Mouse (Mus musculus): ENCODE results near the gene Nfasc.

Nfasc gene

DNA sequence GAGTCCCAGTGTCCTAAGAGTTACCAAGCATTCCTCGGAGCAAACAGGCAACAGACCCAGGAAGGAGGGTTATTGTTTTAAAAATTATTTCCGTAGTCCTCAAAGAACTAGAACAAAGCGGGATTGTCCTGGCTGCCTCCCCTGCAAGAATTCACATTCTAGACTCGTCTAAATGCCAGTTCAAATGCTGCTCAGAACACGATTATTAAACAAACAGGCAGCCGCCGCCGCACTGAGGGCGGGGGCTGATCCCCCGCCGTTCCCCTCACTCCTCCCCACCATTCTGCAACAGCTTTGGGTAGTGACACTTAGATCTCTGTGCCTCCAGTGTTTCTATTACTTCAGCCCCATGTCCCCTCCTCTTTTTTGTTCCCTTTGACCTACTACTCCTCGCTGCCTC is 62.7 kb downstream of the Nfasc start:
- Histone ChIP-seq H3K9me3 (ENCODE audit: low read length) (no peaks in the 10 kb centered on the region), H3K36me3 (ENCODE audit: insufficient read depth, low read length) (no peaks in the 10 kb centered on the region), H3K27me3 (ENCODE audit: insufficient read depth, low read length) (peaks cover 16% of the 10 kb centered on the region), H3K4me1 (replicated peaks; ENCODE audit: low read depth, low read length) (peaks cover 17% of the 10 kb centered on the region), H3K4me3 (replicated peaks; ENCODE audit: low read length) (no peak overlapping the region)
- TF ChIP-seq POU5F1 (IDR thresholded peaks at IDR 0.05; ENCODE audit: borderline replicate concordance, low read length) (no peak), CTCF (conservative IDR thresholded peaks at IDR 0.05; ENCODE audit: low read length) (no peak), NANOG (IDR thresholded peaks at IDR 0.05; ENCODE audit: borderline replicate concordance, low read length) (no peak)

DNA sequence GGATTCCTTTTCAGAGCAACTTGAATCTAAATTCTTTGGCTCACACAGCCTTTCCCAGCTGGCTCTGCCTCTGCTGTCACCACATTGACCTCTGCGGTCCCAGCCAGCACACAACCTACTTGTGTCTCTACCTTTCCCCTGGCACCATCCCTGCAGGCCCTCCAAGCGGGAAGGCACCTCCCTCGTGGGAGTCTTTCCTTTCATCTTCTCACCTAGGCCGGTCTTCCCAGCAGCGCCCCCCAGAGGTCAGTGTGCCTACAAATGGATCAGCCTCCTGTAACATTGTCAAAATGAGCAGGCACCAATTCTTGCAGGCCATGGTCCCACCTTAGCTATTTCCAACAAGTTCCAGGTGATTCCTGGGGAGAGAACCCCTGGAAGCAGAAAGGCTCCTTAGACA is 63.5 kb downstream of the Nfasc start:
- TF ChIP-seq POU5F1 (IDR thresholded peaks at IDR 0.05; ENCODE audit: borderline replicate concordance, low read length) (no peak), CTCF (conservative IDR thresholded peaks at IDR 0.05; ENCODE audit: low read length) (peak; percentile 64)
- Histone ChIP-seq H3K4me3 (replicated peaks; ENCODE audit: low read length) (no peak overlapping the region), H3K36me3 (ENCODE audit: insufficient read depth, low read length) (no peaks in the 10 kb centered on the region), H3K4me1 (replicated peaks; ENCODE audit: low read depth, low read length) (peaks cover 17% of the 10 kb centered on the region), H3K27me3 (ENCODE audit: insufficient read depth, low read length) (peaks cover 16% of the 10 kb centered on the region), H3K9me3 (ENCODE audit: low read length) (no peaks in the 10 kb centered on the region)

DNA sequence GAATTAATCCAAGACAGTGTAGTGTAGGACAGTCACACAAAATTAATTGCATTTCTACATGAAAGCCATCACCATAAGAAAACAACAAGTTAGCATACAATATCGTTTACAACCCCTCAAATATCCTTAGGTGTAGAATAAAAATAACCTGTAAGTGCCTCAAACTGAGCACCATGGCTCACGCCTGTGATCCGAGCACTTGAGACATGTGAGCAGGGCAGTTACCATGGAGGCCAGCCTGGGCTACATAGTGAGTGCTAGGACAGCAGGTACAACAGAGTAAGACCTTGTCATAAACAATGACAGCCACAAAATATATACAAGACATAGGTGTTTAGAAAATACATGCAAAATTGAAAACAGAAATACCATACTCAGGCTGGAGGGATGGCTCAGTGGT is 68.9 kb downstream of the Nfasc start:
- H3K4me3 ChIP-seq (replicated peaks; ENCODE audit: low read length): no peak overlapping the region
- peaks cover 11% of the 10 kb centered on the region; the same call in 1 of the 2 replicates for H3K27me3 ChIP-seq (ENCODE audit: insufficient read depth, low read length)
- no peaks in the 10 kb centered on the region for H3K9me3 ChIP-seq (ENCODE audit: low read length)
- H3K4me1 ChIP-seq (replicated peaks; ENCODE audit: low read depth, low read length): peaks cover 6% of the 10 kb centered on the region; the same call in 1 of the 2 replicates
- no peaks in the 10 kb centered on the region for H3K36me3 ChIP-seq (ENCODE audit: insufficient read depth, low read length)
- TF ChIP-seq POU5F1 (IDR thresholded peaks at IDR 0.05; ENCODE audit: borderline replicate concordance, low read length) (no peak), NANOG (IDR thresholded peaks at IDR 0.05; ENCODE audit: borderline replicate concordance, low read length) (no peak), CTCF (conservative IDR thresholded peaks at IDR 0.05; ENCODE audit: low read length) (no peak)

DNA sequence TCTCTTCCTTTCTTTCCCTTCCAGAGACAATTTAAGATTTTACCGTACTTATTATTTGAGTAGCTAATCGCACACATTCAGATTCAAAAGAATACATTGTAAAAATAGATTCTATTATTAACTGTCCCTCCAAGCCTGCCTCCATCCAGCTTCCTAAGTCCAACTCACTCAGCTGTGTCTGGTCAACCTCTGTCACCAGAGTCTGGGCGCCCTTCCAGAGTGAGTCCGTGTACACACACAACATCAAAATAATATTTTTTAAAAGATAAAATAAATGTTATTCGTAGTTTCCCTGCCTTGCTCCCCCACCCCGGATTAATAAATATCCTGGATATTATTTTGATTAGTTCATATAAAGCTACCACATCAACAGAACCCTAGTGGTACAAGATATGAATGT is 72.4 kb downstream of the Nfasc start:
- 0 out of 2 replicates have a peak, but pooled peaks cover 4% of the 10 kb centered on the region for H3K36me3 ChIP-seq (ENCODE audit: insufficient read depth, low read length)
- no peaks in the 10 kb centered on the region for H3K27me3 ChIP-seq (ENCODE audit: insufficient read depth, low read length)
- H3K4me3 ChIP-seq (replicated peaks; ENCODE audit: low read length): no peak overlapping the region
- 0 out of 2 replicates have a peak, but pooled peaks cover 3% of the 10 kb centered on the region for H3K9me3 ChIP-seq (ENCODE audit: low read length)
- H3K4me1 ChIP-seq (replicated peaks; ENCODE audit: low read depth, low read length): peaks cover 16% of the 10 kb centered on the region
- no peak for TF ChIP-seq CTCF (conservative IDR thresholded peaks at IDR 0.05; ENCODE audit: low read length)
- no peak for TF ChIP-seq POU5F1 (IDR thresholded peaks at IDR 0.05; ENCODE audit: borderline replicate concordance, low read length)
- no peak for TF ChIP-seq NANOG (IDR thresholded peaks at IDR 0.05; ENCODE audit: borderline replicate concordance, low read length)

DNA sequence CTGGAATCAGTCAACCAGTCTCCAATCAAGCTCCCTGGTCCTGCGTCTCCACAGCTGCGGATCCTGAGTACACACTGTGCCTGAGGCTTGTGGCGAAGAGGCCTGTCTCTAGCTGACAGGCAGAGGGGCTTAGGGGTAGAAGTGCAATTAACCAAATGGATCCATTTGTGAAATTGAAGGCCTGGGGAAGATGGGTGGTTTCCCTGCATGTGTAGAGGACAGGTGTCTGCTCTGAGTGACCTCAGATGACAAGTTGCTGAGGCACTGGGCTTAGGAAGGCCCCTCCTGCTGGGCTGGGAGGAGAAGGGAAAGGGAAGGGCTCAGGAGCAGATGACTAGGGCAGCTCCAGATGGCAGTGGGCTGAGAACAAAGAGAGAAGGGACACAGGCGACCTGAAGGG is 81.2 kb downstream of the Nfasc start:
- TF ChIP-seq CTCF (conservative IDR thresholded peaks at IDR 0.05; ENCODE audit: low read length) (no peak), NANOG (IDR thresholded peaks at IDR 0.05; ENCODE audit: borderline replicate concordance, low read length) (no peak)
- Histone ChIP-seq H3K9me3 (ENCODE audit: low read length) (0 out of 2 replicates have a peak, but pooled peaks cover 4% of the 10 kb centered on the region), H3K27me3 (ENCODE audit: insufficient read depth, low read length) (no peaks in the 10 kb centered on the region), H3K4me1 (replicated peaks; ENCODE audit: low read depth, low read length) (peaks cover 45% of the 10 kb centered on the region), H3K4me3 (replicated peaks; ENCODE audit: low read length) (no peak overlapping the region), H3K36me3 (ENCODE audit: insufficient read depth, low read length) (peaks cover 8% of the 10 kb centered on the region; the same call in 1 of the 2 replicates)

DNA sequence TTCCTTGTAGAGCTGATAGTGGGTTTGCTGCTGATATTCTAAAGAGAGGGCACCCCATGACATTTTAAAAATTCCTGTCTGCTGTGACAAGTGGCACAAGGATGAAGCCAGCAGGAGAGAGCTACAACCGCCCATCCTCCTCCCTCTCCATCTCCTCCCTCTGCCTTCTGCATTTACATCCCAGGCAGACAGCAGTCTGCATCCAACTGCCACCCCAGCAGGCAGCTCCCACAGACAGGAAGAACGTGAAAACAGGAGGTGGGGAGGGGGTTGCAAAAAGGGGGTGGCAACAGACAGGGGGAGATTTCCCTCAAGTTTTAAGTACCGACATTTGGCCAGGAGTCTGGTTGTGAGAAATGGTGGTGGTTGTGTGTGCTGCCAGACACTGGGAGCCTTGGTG is 82.0 kb downstream of the Nfasc start:
- Histone ChIP-seq H3K36me3 (ENCODE audit: insufficient read depth, low read length) (peaks cover 8% of the 10 kb centered on the region; the same call in 1 of the 2 replicates), H3K27me3 (ENCODE audit: insufficient read depth, low read length) (no peaks in the 10 kb centered on the region), H3K9me3 (ENCODE audit: low read length) (0 out of 2 replicates have a peak, but pooled peaks cover 4% of the 10 kb centered on the region), H3K4me1 (replicated peaks; ENCODE audit: low read depth, low read length) (peaks cover 46% of the 10 kb centered on the region), H3K4me3 (replicated peaks; ENCODE audit: low read length) (no peak overlapping the region)
- TF ChIP-seq POU5F1 (IDR thresholded peaks at IDR 0.05; ENCODE audit: borderline replicate concordance, low read length) (no peak), CTCF (conservative IDR thresholded peaks at IDR 0.05; ENCODE audit: low read length) (no peak), NANOG (IDR thresholded peaks at IDR 0.05; ENCODE audit: borderline replicate concordance, low read length) (no peak)

DNA sequence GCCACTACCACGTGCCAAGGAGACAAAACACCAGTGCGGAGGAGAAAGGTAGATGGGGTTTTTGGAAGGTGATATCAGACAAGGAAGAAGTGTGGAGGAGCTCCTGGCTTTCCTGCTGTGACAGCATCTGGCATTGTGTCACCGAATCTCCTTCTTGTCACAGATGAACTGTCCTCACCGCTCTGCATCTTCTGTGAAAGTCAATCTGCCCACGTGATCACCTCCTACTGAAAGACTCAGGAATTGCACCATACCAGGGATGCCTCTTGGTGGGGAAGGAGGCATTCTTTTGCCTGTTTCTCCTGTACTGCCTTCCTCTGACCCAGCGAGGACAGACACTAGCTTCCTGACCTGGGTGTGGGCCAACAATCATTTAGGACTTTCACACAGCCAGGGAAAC is 86.0 kb downstream of the Nfasc start:
- TF ChIP-seq POU5F1 (IDR thresholded peaks at IDR 0.05; ENCODE audit: borderline replicate concordance, low read length): no peak
- Histone ChIP-seq H3K4me1 (replicated peaks; ENCODE audit: low read depth, low read length) (peaks cover 58% of the 10 kb centered on the region), H3K36me3 (ENCODE audit: insufficient read depth, low read length) (no peaks in the 10 kb centered on the region), H3K4me3 (replicated peaks; ENCODE audit: low read length) (no peak overlapping the region), H3K9me3 (ENCODE audit: low read length) (no peaks in the 10 kb centered on the region), H3K27me3 (ENCODE audit: insufficient read depth, low read length) (no peaks in the 10 kb centered on the region)

DNA sequence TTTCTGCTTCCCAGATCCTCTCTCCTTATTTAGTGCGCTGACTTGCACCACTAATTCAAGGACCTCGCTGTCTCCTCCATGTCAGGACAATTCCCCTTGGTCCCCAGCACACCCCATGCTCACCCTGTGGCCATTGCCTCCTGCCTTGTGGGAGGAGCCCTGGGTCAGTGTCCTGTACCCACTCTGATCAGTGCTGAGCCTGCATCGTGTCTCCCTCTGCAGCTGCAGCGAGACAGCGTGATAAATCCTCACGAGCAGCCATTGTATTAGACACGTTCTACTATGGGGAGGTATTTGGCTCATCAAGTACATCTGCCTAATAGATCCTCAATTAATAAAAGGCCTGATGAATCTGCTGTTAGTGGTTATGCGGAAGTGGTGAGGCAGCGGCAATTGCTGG is 86.8 kb downstream of the Nfasc start:
- H3K4me1 ChIP-seq (replicated peaks; ENCODE audit: low read depth, low read length): peaks cover 49% of the 10 kb centered on the region
- TF ChIP-seq CTCF (conservative IDR thresholded peaks at IDR 0.05; ENCODE audit: low read length): no peak
- no peak for TF ChIP-seq NANOG (IDR thresholded peaks at IDR 0.05; ENCODE audit: borderline replicate concordance, low read length)
- no peak for TF ChIP-seq POU5F1 (IDR thresholded peaks at IDR 0.05; ENCODE audit: borderline replicate concordance, low read length)
- H3K27me3 ChIP-seq (ENCODE audit: insufficient read depth, low read length): no peaks in the 10 kb centered on the region
- H3K36me3 ChIP-seq (ENCODE audit: insufficient read depth, low read length): no peaks in the 10 kb centered on the region
- H3K4me3 ChIP-seq (replicated peaks; ENCODE audit: low read length): no peak overlapping the region
- H3K9me3 ChIP-seq (ENCODE audit: low read length): no peaks in the 10 kb centered on the region

DNA sequence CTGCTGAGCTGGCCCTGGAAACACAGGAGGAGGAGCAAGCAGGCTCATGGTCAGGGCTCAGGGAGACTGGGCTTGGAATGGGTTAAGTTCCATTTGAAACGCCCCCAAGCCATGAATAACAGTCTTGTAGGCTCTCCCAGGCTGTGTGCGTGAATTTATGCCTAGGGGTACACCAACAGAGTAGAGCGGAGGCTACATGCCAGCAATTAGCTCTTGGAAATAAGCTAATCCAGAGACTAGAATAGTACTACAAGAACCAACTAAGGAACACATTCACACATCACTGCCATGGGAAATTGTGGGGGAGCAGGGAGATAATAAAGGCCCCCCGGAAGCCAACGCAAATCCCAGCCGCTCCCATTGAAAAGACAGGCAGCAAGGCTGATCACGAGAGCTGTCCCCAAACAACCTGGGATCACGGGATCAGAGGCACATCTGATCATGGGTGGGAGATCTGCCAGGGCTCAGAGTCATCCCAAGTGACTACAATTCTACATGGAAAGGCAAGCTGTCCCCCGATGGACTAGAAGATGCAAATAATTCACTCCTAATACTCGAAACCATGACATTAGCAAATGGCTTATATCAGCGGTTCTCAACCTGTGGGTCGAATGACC is 87.6 kb downstream of the Nfasc start:
- no peaks in the 10 kb centered on the region for H3K27me3 ChIP-seq (ENCODE audit: insufficient read depth, low read length)
- H3K36me3 ChIP-seq (ENCODE audit: insufficient read depth, low read length): no peaks in the 10 kb centered on the region
- TF ChIP-seq CTCF (conservative IDR thresholded peaks at IDR 0.05; ENCODE audit: low read length) (no peak), POU5F1 (IDR thresholded peaks at IDR 0.05; ENCODE audit: borderline replicate concordance, low read length) (no peak), NANOG (IDR thresholded peaks at IDR 0.05; ENCODE audit: borderline replicate concordance, low read length) (no peak)
- H3K4me3 ChIP-seq (replicated peaks; ENCODE audit: low read length): peak overlapping the region; percentile 60
- H3K4me1 ChIP-seq (replicated peaks; ENCODE audit: low read depth, low read length): peaks cover 41% of the 10 kb centered on the region
- H3K9me3 ChIP-seq (ENCODE audit: low read length): no peaks in the 10 kb centered on the region
